Mouse (Mus musculus): ENCODE data around the gene Hhatl. TPM values are rescaled to one million over a fixed set of nuclear protein-coding genes. Genes with fewer than 3 reads are reported as not detected.

Hhatl gene
- polyA plus RNA-seq (2014; fragmentation: Illumina TruSeq; extraction: RNeasy Lipid Tissue Mini Kit (QIAGEN cat#74804); ENCODE audit: low read depth, low replicate concordance): 107 TPM

GRCm38 (mm10) chr9:121791757-121792521 lies at the start of gene Hhatl:
Gene Hhatl (minus strand): TSS chr9:121792507.

GRCm38 (mm10) chr9:121838829-121839621 lies 46.7 kb upstream of the Hhatl start, which contains the start of gene Ccdc13:
Gene Ccdc13 (minus strand): TSS chr9:121839461.

DNA sequence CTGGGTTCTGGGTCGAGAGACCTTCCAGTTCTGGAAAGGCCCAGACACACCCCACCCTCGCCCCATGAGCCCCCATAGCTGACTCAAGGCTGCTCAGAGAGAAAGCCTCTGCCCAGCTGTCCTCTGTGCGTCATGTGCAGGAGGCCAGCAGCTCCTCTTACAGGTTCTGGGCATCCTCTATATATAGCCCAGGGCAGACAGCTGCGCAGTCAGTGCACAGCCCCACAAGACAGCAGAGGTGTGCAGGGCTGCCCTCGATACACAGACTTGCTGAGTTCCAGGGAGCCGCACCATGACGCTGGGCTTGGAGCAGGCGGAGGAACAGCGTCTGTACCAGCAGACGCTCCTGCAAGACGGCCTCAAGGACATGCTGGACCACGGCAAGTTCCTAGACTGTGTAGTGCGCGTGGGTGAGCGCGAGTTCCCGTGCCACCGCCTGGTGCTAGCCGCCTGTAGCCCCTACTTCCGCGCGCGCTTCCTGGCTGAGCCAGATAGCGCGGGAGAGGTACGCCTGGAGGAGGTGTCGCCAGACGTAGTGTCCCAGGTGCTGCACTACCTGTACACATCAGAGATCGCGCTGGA lies 14.7 kb downstream of the Hhatl start, which contains the start of gene Klhl40:
TSS of gene Klhl40 (plus strand) at position 124 of the 582 bp plus-strand sequence.

DNA sequence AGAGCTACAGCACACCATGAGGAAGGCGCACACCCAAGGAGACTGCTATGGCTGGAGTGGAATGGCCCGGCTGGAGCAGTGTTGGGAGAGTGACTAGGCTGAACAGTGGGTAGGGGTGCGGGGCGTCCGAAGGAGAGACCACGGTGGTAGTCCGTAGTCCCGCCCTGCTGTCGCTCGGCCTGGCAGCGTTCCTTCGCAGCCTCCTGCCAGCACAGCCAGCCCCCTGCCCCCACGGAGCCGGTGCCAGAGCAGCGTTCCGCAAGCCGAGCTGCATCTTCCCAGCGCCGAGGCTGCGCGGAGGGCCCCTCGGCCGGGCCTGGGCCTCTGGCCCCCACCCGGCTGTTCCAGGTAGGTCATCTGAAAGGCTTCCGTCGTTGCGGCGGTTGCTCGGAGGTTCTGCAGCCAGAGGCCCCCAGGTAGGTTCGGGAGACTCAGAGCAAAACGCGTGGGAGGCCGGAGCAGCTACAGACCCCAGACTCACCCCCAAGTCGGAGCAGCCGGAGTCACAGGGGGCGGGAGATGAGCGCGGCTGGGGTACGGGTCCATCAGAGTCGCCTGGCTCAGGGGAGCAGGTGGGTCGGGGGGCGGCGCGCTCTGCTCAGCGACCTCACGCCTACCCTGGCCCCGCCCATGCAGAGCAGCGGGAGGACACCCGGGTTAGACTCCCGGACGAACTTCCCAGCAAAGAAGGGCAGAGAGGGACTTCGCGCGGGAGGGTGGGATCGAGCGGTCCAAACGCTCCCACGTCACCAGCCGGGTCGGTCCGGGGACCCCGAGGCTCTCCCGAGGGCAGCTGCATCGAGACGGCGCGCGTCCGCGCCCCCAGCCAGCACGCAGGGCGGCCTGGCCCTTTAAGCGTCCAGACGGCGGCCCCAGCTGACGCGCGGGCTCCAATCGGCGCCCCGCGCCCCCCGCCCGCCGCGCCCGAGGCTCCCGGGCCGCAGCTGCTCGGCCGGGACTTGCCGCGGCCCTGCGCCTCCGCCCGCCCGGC lies 32.9 kb downstream of the Hhatl start, which contains the start of gene Zfp651:
TSS of gene Zfp651 (plus strand) at position 240 of the 991 bp plus-strand sequence.

Other genes starting within 250 kb of the Hhatl start
- gene Lyzl4, start 150.4 kb downstream of the Hhatl start, polyA plus RNA-seq (2014; fragmentation: Illumina TruSeq; extraction: RNeasy Lipid Tissue Mini Kit (QIAGEN cat#74804); ENCODE audit: low read depth, low replicate concordance): not detected
- gene Vipr1, start 149.8 kb downstream of the Hhatl start, polyA plus RNA-seq (2014; fragmentation: Illumina TruSeq; extraction: RNeasy Lipid Tissue Mini Kit (QIAGEN cat#74804); ENCODE audit: low read depth, low replicate concordance): 0.29 TPM
- gene Sec22c, start 87.0 kb downstream of the Hhatl start, polyA plus RNA-seq (2014; fragmentation: Illumina TruSeq; extraction: RNeasy Lipid Tissue Mini Kit (QIAGEN cat#74804); ENCODE audit: low read depth, low replicate concordance): 5.1 TPM
- 186 TPM for gene Ss18l2, start 82.2 kb downstream of the Hhatl start, polyA plus RNA-seq (2014; fragmentation: Illumina TruSeq; extraction: RNeasy Lipid Tissue Mini Kit (QIAGEN cat#74804); ENCODE audit: low read depth, low replicate concordance)
- gene Nktr, start 73.3 kb downstream of the Hhatl start, polyA plus RNA-seq (2014; fragmentation: Illumina TruSeq; extraction: RNeasy Lipid Tissue Mini Kit (QIAGEN cat#74804); ENCODE audit: low read depth, low replicate concordance): 41.3 TPM
- gene Zfp651, start 33.2 kb downstream of the Hhatl start, polyA plus RNA-seq (2014; fragmentation: Illumina TruSeq; extraction: RNeasy Lipid Tissue Mini Kit (QIAGEN cat#74804); ENCODE audit: low read depth, low replicate concordance): 83.0 TPM
- gene Klhl40, start 14.9 kb downstream of the Hhatl start, polyA plus RNA-seq (2014; fragmentation: Illumina TruSeq; extraction: RNeasy Lipid Tissue Mini Kit (QIAGEN cat#74804); ENCODE audit: low read depth, low replicate concordance): 19.7 TPM
- gene Ccdc13, start 47.0 kb upstream of the Hhatl start, polyA plus RNA-seq (2014; fragmentation: Illumina TruSeq; extraction: RNeasy Lipid Tissue Mini Kit (QIAGEN cat#74804); ENCODE audit: low read depth, low replicate concordance): not detected
- 215 TPM for gene Higd1a, start 65.9 kb upstream of the Hhatl start, polyA plus RNA-seq (2014; fragmentation: Illumina TruSeq; extraction: RNeasy Lipid Tissue Mini Kit (QIAGEN cat#74804); ENCODE audit: low read depth, low replicate concordance)
- 1.5 TPM for gene Ackr2, start 105.8 kb upstream of the Hhatl start, polyA plus RNA-seq (2014; fragmentation: Illumina TruSeq; extraction: RNeasy Lipid Tissue Mini Kit (QIAGEN cat#74804); ENCODE audit: low read depth, low replicate concordance)
- not detected for gene Cyp8b1, start 123.8 kb upstream of the Hhatl start, polyA plus RNA-seq (2014; fragmentation: Illumina TruSeq; extraction: RNeasy Lipid Tissue Mini Kit (QIAGEN cat#74804); ENCODE audit: low read depth, low replicate concordance)
- gene Fam198a, start 158.5 kb upstream of the Hhatl start, polyA plus RNA-seq (2014; fragmentation: Illumina TruSeq; extraction: RNeasy Lipid Tissue Mini Kit (QIAGEN cat#74804); ENCODE audit: low read depth, low replicate concordance): 0.97 TPM
- gene Pomgnt2, start 204.6 kb upstream of the Hhatl start, polyA plus RNA-seq (2014; fragmentation: Illumina TruSeq; extraction: RNeasy Lipid Tissue Mini Kit (QIAGEN cat#74804); ENCODE audit: low read depth, low replicate concordance): 14.0 TPM